Mouse (Mus musculus): Measurements from ENCODE around the gene Scgb2b27. TPM values are rescaled to one million over a fixed set of nuclear protein-coding genes. Genes with fewer than 3 reads are reported as not detected.
"Not testable (repeated sequence)": the region's sequence is repeated elsewhere in the genome, so short reads cannot be mapped to it uniquely, and the experiment has no call there.

The Scgb2b27 gene
- polyA plus RNA-seq (2014; fragmentation: Nextera tagmentation; extraction: Ambion mirVana): not detected in 2 replicates

DNA sequence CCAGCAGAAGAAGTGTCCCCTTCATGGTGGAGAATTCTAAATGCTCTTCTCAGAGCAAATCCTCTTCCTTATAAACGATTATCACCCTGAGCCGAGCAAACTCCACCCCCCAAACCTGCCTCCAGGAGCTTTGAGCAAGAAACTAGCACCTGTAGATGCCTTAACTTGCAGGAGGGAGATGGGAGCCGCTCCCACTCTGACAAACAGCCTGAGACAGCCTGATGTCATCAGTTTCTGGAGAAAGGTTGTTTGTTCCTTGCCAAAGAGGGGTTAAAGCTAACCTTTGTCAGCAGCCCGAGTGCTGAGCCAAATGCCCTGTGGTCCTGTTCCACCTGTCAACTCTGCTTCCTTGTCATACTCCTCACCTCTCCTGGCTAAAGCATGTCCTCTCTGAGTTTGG lies at the start of gene Scgb2b27:
Gene Scgb2b27 (minus strand): TSS at position 101 of the 400 bp plus-strand sequence.
- Histone ChIP-seq H3K36me3 (ENCODE audit: insufficient read depth) (no peaks in the 10 kb centered on the region), H3K27ac (ENCODE audit: low read depth) (no peak within 1 kb of the TSS), H3K9ac (no peak within 1 kb of the TSS), H3K4me3 (ENCODE audit: low read depth, low read length) (no peak within 1 kb of the TSS), H3K4me2 (no peak within 1 kb of the TSS), H3K27me3 (ENCODE audit: insufficient read depth, low read length) (no peaks in the 10 kb centered on the region), H3K9me3 (ENCODE audit: low read depth, low read length) (no peaks in the 10 kb centered on the region), H3K4me1 (ENCODE audit: insufficient read depth) (no peaks in the 10 kb centered on the region)
- no peak for ATAC-seq (ENCODE audit: insufficient read depth)
- DNase-seq: no peak
- 59% methylated on average over 4 of the region's 4 CpGs for WGBS
- TF ChIP-seq CTCF (IDR thresholded peaks at IDR 0.05; ENCODE audit: low read depth): no peak

DNA sequence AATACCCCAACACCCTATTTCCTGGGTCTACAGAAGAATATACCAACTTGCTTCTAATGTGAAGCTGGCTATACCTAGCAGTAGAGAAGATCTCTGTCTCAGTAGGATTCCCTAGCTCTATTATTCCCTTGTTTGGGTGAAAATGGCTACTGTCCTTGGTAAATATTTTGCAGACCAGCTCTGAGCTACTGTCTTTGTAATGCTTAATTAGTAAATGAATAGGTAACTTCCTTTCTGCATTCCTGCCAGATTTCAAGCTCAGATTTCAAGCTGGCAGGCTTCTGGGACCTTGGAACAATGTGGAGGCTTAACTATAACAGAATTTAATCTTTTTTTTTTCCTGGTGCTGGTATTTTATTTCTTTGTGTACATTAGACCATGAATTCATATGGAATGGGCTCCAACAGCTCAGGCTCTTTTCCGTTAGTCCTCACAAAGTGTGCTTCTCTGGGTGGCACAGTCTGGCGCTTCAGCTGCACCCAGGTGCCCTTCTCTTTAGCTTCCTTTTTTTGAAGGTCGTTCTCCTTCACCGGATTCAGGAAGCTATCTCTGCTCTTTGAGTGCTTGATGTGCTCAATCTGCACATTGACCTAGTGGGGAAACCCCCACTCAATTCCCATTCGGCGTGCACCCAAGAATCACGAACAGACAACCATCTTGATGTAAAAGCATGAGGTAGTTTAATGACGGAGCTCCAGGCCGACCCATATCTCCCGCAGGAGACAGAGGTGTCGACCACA lies 22.5 kb upstream of the Scgb2b27 start:
- H3K4me3 ChIP-seq (ENCODE audit: low read depth, low read length); DNase-seq; H3K4me2 ChIP-seq; H3K27ac ChIP-seq (ENCODE audit: low read depth); ATAC-seq (ENCODE audit: insufficient read depth); H3K4me1 ChIP-seq (ENCODE audit: insufficient read depth); H3K27me3 ChIP-seq (ENCODE audit: insufficient read depth, low read length); H3K9ac ChIP-seq; H3K36me3 ChIP-seq (ENCODE audit: insufficient read depth); H3K9me3 ChIP-seq (ENCODE audit: low read depth, low read length): not testable (repeated sequence)
- 86% methylated on average over 11 of the region's 11 CpGs for WGBS

DNA sequence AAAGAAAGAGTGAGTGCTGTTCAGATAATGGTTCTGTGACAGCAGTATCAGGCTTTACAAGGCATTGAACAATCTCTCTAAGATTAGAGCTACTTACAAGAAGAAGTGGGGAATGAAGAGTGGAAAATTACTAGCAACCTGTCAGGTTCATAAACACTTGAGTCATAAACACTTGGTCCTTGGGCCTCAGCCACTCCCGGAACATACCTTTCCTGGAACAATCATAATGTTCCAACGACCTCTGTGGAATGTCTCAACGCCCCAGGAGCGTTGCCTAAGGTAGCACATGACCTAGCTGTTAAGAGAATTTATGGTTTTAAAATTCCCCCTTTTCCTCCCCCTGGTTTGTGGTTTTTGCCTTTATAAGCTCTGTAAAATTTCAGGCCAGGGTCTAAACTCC lies 20.8 kb upstream of the Scgb2b27 start:
- DNase-seq; H3K27ac ChIP-seq (ENCODE audit: low read depth); ATAC-seq (ENCODE audit: insufficient read depth); H3K9me3 ChIP-seq (ENCODE audit: low read depth, low read length); H3K9ac ChIP-seq; H3K36me3 ChIP-seq (ENCODE audit: insufficient read depth); H3K4me1 ChIP-seq (ENCODE audit: insufficient read depth); H3K4me3 ChIP-seq (ENCODE audit: low read depth, low read length); H3K4me2 ChIP-seq; H3K27me3 ChIP-seq (ENCODE audit: insufficient read depth, low read length): not testable (repeated sequence)
- 89% methylated on average over 1 of the region's 4 CpGs for WGBS

DNA sequence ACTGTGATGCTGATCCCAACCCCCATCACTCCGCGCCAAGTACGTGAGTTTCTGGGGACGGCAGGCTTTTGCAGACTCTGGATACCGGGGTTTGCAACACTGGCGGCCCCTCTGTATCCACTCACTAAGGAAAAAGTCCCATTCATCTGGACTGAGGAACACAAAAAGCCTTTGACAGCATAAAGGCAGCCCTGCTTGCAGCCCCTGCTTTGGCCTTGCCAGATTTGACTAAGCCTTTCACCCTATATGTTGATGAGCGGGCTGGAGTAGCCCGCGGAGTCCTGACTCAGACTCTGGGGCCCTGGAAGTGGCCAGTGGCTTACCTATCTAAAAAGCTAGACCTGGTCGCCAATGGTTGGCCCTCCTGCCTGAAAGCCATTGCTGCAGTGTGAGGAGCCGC lies 16.3 kb upstream of the Scgb2b27 start:
- Histone ChIP-seq H3K27me3 (ENCODE audit: insufficient read depth, low read length) (no peaks in the 10 kb centered on the region), H3K4me1 (ENCODE audit: insufficient read depth) (no peaks in the 10 kb centered on the region), H3K9me3 (ENCODE audit: low read depth, low read length) (no peaks in the 10 kb centered on the region), H3K4me3 (ENCODE audit: low read depth, low read length) (no peak overlapping the region), H3K9ac (no peak overlapping the region), H3K4me2 (no peak overlapping the region), H3K27ac (ENCODE audit: low read depth) (no peak overlapping the region), H3K36me3 (ENCODE audit: insufficient read depth) (no peaks in the 10 kb centered on the region)
- 93% methylated on average over 11 of the region's 11 CpGs for WGBS
- TF ChIP-seq CTCF (IDR thresholded peaks at IDR 0.05; ENCODE audit: low read depth): no peak
- DNase-seq (no peak), ATAC-seq (ENCODE audit: insufficient read depth) (no peak)

DNA sequence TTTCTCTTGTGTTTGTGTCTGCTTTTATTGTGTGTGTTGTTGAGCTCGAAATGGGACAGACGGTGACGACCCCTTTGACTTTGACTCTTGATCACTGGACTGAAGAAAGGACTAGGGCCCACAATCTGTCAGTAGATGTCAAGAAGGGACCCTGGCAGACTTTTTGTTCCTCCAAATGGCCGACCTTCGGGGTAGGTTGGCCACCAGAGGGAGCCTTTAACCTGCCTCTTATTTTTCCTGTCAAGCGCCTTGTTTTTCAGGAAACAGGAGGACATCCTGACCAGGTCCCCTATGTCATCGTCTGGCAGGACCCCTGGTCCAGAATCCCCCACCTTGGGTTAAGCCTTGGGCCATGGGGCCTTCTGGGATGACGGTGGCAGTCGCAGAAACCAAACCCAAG lies 13.5 kb upstream of the Scgb2b27 start:
- ATAC-seq (ENCODE audit: insufficient read depth): not testable (repeated sequence)

DNA sequence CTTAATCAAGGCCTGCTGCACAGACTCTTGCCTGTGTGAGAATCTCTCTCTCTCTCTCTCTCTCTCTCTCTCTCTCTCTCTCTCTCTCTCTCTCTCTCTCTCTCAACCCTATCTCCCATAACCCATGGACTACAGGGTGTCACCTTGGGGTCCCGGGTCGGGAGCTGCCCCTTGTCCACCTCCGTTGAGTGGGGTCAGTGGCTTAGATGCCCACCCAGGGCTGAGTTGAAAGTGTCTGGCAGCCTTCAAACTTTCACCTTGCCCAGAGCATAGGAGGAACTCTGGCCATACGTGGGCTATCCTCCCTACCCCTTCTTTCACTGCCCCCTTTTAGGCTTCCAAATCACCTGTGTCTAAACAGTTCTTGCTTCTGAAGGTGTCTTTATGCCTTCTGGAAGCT lies 11.9 kb upstream of the Scgb2b27 start:
- H3K9me3 ChIP-seq (ENCODE audit: low read depth, low read length): no peaks in the 10 kb centered on the region
- WGBS: 76% methylated on average over 4 of the region's 4 CpGs

More for the DNA sequence above, 13.5 kb upstream of the Scgb2b27 start:
- not testable (repeated sequence) for H3K36me3 ChIP-seq (ENCODE audit: insufficient read depth); DNase-seq; H3K4me1 ChIP-seq (ENCODE audit: insufficient read depth); H3K4me3 ChIP-seq (ENCODE audit: low read depth, low read length); H3K9ac ChIP-seq; H3K27ac ChIP-seq (ENCODE audit: low read depth); H3K4me2 ChIP-seq; H3K27me3 ChIP-seq (ENCODE audit: insufficient read depth, low read length); H3K9me3 ChIP-seq (ENCODE audit: low read depth, low read length)
- WGBS: 80% methylated on average over 9 of the region's 9 CpGs

DNA sequence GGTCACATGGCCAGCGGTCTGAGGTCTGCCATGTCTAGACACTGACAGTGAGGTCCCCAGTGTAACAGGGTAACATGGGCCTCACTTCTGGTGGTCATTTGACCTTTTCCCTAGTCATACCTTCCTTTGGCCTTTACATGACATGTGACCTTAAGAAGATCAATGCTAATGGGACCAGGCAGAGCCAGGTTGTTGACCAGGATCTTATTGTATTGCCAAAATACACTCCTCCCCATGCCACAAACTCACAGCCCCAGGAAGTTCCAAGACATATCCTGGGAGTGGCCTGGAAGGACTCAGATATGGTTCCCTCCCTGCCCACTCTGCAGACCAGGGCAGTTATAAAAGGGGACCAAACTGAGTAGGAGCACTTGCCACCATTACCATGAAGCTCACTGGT lies 7.4 kb upstream of the Scgb2b27 start, which contains the start of gene Scgb1b27:
Gene Scgb1b27 (plus strand): TSS at position 301 of the 400 bp plus-strand sequence.
- not testable (repeated sequence) for ATAC-seq (ENCODE audit: insufficient read depth)

More for the DNA sequence above, 11.9 kb upstream of the Scgb2b27 start:
- no peak for TF ChIP-seq CTCF (IDR thresholded peaks at IDR 0.05; ENCODE audit: low read depth)
- ATAC-seq (ENCODE audit: insufficient read depth): no peak
- no peaks in the 10 kb centered on the region for H3K4me1 ChIP-seq (ENCODE audit: insufficient read depth)
- H3K36me3 ChIP-seq (ENCODE audit: insufficient read depth): no peaks in the 10 kb centered on the region
- no peaks in the 10 kb centered on the region for H3K27me3 ChIP-seq (ENCODE audit: insufficient read depth, low read length)
- H3K27ac ChIP-seq (ENCODE audit: low read depth): no peak overlapping the region
- no peak for DNase-seq
- no peak overlapping the region for H3K4me3 ChIP-seq (ENCODE audit: low read depth, low read length)
- H3K9ac ChIP-seq: no peak overlapping the region
- H3K4me2 ChIP-seq: no peak overlapping the region

More for the DNA sequence above, 7.4 kb upstream of the Scgb2b27 start, which contains the start of gene Scgb1b27:
- not testable (repeated sequence) for H3K27me3 ChIP-seq (ENCODE audit: insufficient read depth, low read length); H3K9me3 ChIP-seq (ENCODE audit: low read depth, low read length); H3K4me2 ChIP-seq; H3K9ac ChIP-seq; H3K27ac ChIP-seq (ENCODE audit: low read depth); H3K36me3 ChIP-seq (ENCODE audit: insufficient read depth); H3K4me3 ChIP-seq (ENCODE audit: low read depth, low read length); H3K4me1 ChIP-seq (ENCODE audit: insufficient read depth); DNase-seq
- WGBS: 81% methylated on average over 1 of the region's 1 CpGs
